In the genomic region with DNA sequence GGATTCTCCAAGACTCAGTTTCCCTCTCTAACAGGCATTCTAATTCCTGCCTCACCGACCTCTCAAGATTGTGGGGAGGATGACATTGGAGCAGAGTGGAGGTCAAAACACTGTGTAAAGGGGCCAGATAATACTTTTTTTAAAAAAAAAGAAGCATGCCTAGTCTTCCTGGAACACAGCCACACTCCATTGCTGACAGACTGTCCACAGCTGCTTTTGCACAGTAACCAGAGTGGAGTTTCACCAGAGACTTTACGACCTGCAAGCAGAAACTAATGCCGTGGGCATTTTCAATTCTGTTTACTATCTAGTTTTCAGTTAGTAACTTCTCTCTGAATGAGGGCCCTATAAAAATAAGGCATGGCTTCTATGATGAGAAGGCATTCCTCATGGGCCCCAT, we compare ENCODE assay signal across 21 mouse cellular contexts.
DNase-seq lines count a peak whose midpoint lies in the region; ATAC-seq and TF ChIP-seq lines count a peak whose summit lies in the region.
"Had no signal": no experiment of that assay in that cellular context is flagged by ENCODE, and none has a peak within 500 bp of the region (broad histone marks: within the 10 kb centered on the region; RNA-seq: fewer than 3 reads in every experiment).

No protein-coding gene starts in this region.

- H3K36me3 ChIP-seq in kidney, adult 2 months (ENCODE audit: control insufficient read depth, insufficient read depth, low read length) = no peaks in the 10 kb centered on the region
- H3K36me3 ChIP-seq in kidney, embryonic 15.5 days = no peaks in the 10 kb centered on the region
- H3K36me3 ChIP-seq in lung, embryonic 15.5 days = no peaks in the 10 kb centered on the region
- H3K36me3 ChIP-seq in myocyte (ENCODE audit: control insufficient read depth, insufficient read depth) = no peaks in the 10 kb centered on the region
- H3K36me3 ChIP-seq: embryonic facial prominence, embryonic 13.5 days; forebrain, embryonic 10.5 days; midbrain, embryonic 10.5 days; neural tube, embryonic 13.5 days had no signal

- intact Hi-C loops in heart, postnatal 36 days (cut with DNase I) = loop anchor here (5.0 kb wide), 1 partner anchor 96 kb away; no protein-coding TSS in a partner anchor

- H3K9me3 ChIP-seq in kidney, embryonic 15.5 days (replicated peaks) = no peaks in the 10 kb centered on the region
- no peaks in the 10 kb centered on the region for H3K9me3 ChIP-seq in lung, embryonic 15.5 days
- H3K9me3 ChIP-seq: embryonic facial prominence, embryonic 13.5 days; forebrain, embryonic 10.5 days; midbrain, embryonic 10.5 days; neural tube, embryonic 13.5 days had no signal

- H3ac ChIP-seq in myocyte (ENCODE audit: control insufficient read depth, insufficient read length) = no peak overlapping the region

- H3K4me2 ChIP-seq in kidney, embryonic 15.5 days = no peak overlapping the region
- no peak overlapping the region for H3K4me2 ChIP-seq in lung, embryonic 15.5 days
- H3K4me2 ChIP-seq in myocyte (ENCODE audit: low read depth) = peak overlapping the region; percentile 32
- H3K4me2 ChIP-seq: embryonic facial prominence, embryonic 13.5 days; neural tube, embryonic 13.5 days had no signal

- H3K9ac ChIP-seq in kidney, embryonic 15.5 days = no peak overlapping the region
- no peak overlapping the region for H3K9ac ChIP-seq in lung, embryonic 15.5 days
- H3K9ac ChIP-seq: embryonic facial prominence, embryonic 13.5 days; liver, postnatal 0 days; neural tube, embryonic 13.5 days had no signal

- H3K27me3 ChIP-seq in kidney, adult 2 months (replicated peaks; ENCODE audit: control insufficient read depth, insufficient read depth, low read length) = no peaks in the 10 kb centered on the region
- no peaks in the 10 kb centered on the region for H3K27me3 ChIP-seq in kidney, embryonic 15.5 days
- no peaks in the 10 kb centered on the region for H3K27me3 ChIP-seq in lung, embryonic 15.5 days
- H3K27me3 ChIP-seq in myocyte (ENCODE audit: control insufficient read depth, insufficient read depth, insufficient read length) = no peaks in the 10 kb centered on the region
- H3K27me3 ChIP-seq: embryonic facial prominence, embryonic 13.5 days; neural tube, embryonic 13.5 days had no signal

- ATAC-seq in kidney, embryonic 15.5 days (replicated peaks; ENCODE audit: low FRiP score) = no peak
- peak; percentile 31; the same call in 1 of the 2 replicates for ATAC-seq in lung, embryonic 15.5 days (ENCODE audit: borderline replicate concordance, extremely low read depth, low FRiP score, low TSS enrichment)
- ATAC-seq: hindbrain, postnatal 0 days; liver, postnatal 0 days had no signal

- peak; percentile 39 for DNase-seq in kidney, adult 2 months
- DNase-seq in lung, postnatal 25 days (ENCODE audit: low spot score) = no peak
- peak; percentile 28 to 32 for DNase-seq in heart, postnatal 36 days
- DNase-seq in urinary bladder, postnatal 14 days (ENCODE audit: low spot score) = no peak
- no peak for DNase-seq in urinary bladder, postnatal 4 days (ENCODE audit: low spot score in 2 of 2)
- DNase-seq: adrenal gland, postnatal 36 days; cerebellum, adult 9-10 months; gastrocnemius, postnatal 36 days; layer of hippocampus, adult 9-11 months; liver; liver, postnatal 0 days; right cerebral cortex, postnatal 25 days had no signal

- TF ChIP-seq CTCF in kidney, adult 2 months (conservative IDR thresholded peaks at IDR 0.05; ENCODE audit: insufficient read depth, insufficient read length, low read depth, low read length) = no peak

- TF ChIP-seq POLR2A in kidney, adult 2 months (IDR thresholded peaks at IDR 0.05; ENCODE audit: low read depth, low read length) = no peak
- no peak for TF ChIP-seq POLR2A in myocyte (IDR thresholded peaks at IDR 0.05; ENCODE audit: insufficient read length, low read depth)

- H3K79me2 ChIP-seq in myocyte (ENCODE audit: control insufficient read depth, insufficient read depth) = no peaks in the 10 kb centered on the region

- H3K4me3 ChIP-seq in kidney, adult 2 months (ENCODE audit: insufficient read depth, low read depth, low read length) = no peak overlapping the region
- no peak overlapping the region for H3K4me3 ChIP-seq in kidney, embryonic 15.5 days (replicated peaks)
- H3K4me3 ChIP-seq in lung, embryonic 15.5 days = no peak overlapping the region
- no peak overlapping the region for H3K4me3 ChIP-seq in myocyte
- H3K4me3 ChIP-seq: embryonic facial prominence, embryonic 13.5 days; forebrain, embryonic 10.5 days; midbrain, embryonic 10.5 days; neural tube, embryonic 13.5 days had no signal

- no peak overlapping the region for H3K27ac ChIP-seq in kidney, adult 2 months (ENCODE audit: insufficient read depth, low read depth, low read length)
- no peak overlapping the region for H3K27ac ChIP-seq in kidney, embryonic 15.5 days
- H3K27ac ChIP-seq in lung, embryonic 15.5 days = peak overlapping the region; percentile 44; the same call in 1 of the 2 replicates
- H3K27ac ChIP-seq: embryonic facial prominence, embryonic 13.5 days; forebrain, embryonic 10.5 days; hindbrain, postnatal 0 days; midbrain, embryonic 10.5 days; neural tube, embryonic 13.5 days; stomach, postnatal 0 days had no signal

- peaks cover 3% of the 10 kb centered on the region; the same call in 1 of the 2 replicates for H3K4me1 ChIP-seq in kidney, adult 2 months (ENCODE audit: control insufficient read depth, insufficient read depth, low read length)
- H3K4me1 ChIP-seq in kidney, embryonic 15.5 days = no peaks in the 10 kb centered on the region
- no peaks in the 10 kb centered on the region for H3K4me1 ChIP-seq in lung, embryonic 15.5 days
- H3K4me1 ChIP-seq: embryonic facial prominence, embryonic 13.5 days; forebrain, embryonic 10.5 days; midbrain, embryonic 10.5 days; neural tube, embryonic 13.5 days had no signal

- WGBS in kidney, adult 2 months = 54% methylated on average over 3 of the region's 3 CpGs
- WGBS in kidney, embryonic 15.5 days = 51% methylated on average over 3 of the region's 3 CpGs
- 56% methylated on average over 3 of the region's 3 CpGs for WGBS in lung, embryonic 15.5 days

TF ChIP-seq in myocyte, 11 proteins besides CTCF, POLR2A, EP300 and RAD21:
- TF ChIP-seq USF1 (IDR thresholded peaks at IDR 0.05; ENCODE audit: low read depth) (no peak), MYOD1 (IDR thresholded peaks at IDR 0.05; ENCODE audit: control insufficient read depth in 1 of 3, insufficient read length in 2 of 3, low read depth in 2 of 3) (peak; percentile 28 to 57 (median 55))
TF ChIP-seq in myocyte: peak in this region for 1.

Comparison
In these comparisons a context has a peak if more than half of its experiments do, and no peak if none do; other contexts are left out.
1. DNase-seq: peak in kidney, adult 2 months (single experiment) and heart, postnatal 36 days (2 of 2); none in lung, postnatal 25 days (single experiment), urinary bladder, postnatal 14 days (single experiment) and urinary bladder, postnatal 4 days (0 of 2).